Mouse (Mus musculus) embryonic facial prominence, embryonic 14.5 days (tissue): ENCODE results near the gene Ttll13. TPM values are rescaled to one million over a fixed set of nuclear protein-coding genes. Genes with fewer than 3 reads are reported as not detected.

Source experiments
- ATAC-seq: fragments of 200-750 bp; cut with Nextera tagmentation; 2 replicates; pipeline ENCODE4 v1.8.0; 2017; ENCODE audit warnings: low read depth, moderate number of reproducible peaks, moderate TSS enrichment
- DNase-seq: peaks from one replicate; pipeline ENCODE4 v3.0.0-alpha.2; 2015; ENCODE audit warnings: low spot score
- H3K27ac ChIP-seq: fragments of 300-500 bp; sonication (generic); replicated peaks from 2 replicates; pipeline ENCODE4 v1.5.1; 2014; ENCODE audit warnings: low read depth, mild to moderate bottlenecking, low read length, moderate library complexity
- H3K27me3 ChIP-seq: fragments of 300-500 bp; sonication (generic); replicated peaks from 2 replicates; pipeline ENCODE4 v1.6.1; 2014; ENCODE audit warnings: low read length; ENCODE audit not compliant: control insufficient read depth, insufficient read depth
- H3K36me3 ChIP-seq: fragments of 300-500 bp; sonication (generic); 2 replicates; pipeline ENCODE4 v1.6.1; 2014; ENCODE audit warnings: low read length, mixed read lengths; ENCODE audit not compliant: control insufficient read depth, insufficient read depth
- H3K4me1 ChIP-seq: fragments of 300-500 bp; sonication (generic); 2 replicates; pipeline ENCODE4 v1.6.1; 2014; ENCODE audit warnings: antibody characterized with exemption, low read length; ENCODE audit not compliant: control insufficient read depth, insufficient read depth
- H3K4me2 ChIP-seq: fragments of 300-500 bp; sonication (generic); 2 replicates; pipeline ENCODE4 v1.6.1; 2014; ENCODE audit warnings: low read depth, mild to moderate bottlenecking, low read length, moderate library complexity, mixed read lengths
- H3K4me3 ChIP-seq: fragments of 300-500 bp; sonication (generic); 2 replicates; pipeline ENCODE4 v1.5.1; 2014; ENCODE audit warnings: low read depth, mild to moderate bottlenecking, low read length
- H3K9ac ChIP-seq: fragments of 300-500 bp; sonication (generic); 2 replicates; pipeline ENCODE4 v1.6.1; 2014; ENCODE audit warnings: low read depth, mild to moderate bottlenecking, low read length, moderate library complexity, mixed read lengths
- H3K9me3 ChIP-seq: fragments of 300-500 bp; sonication (generic); 2 replicates; pipeline ENCODE4 v1.6.1; 2016; ENCODE audit warnings: low read length; ENCODE audit not compliant: control insufficient read depth
- WGBS: fragments of 180-500 bp; shearing (Covaris S2); extraction: QIAGEN DNeasy Blood & Tissue Kit; methylation state at CpG from one replicate; pipeline ENCODE4 v1.1.7; 2014; 5-methylcytosine and 5-hydroxymethylcytosine counted together
- polyA plus RNA-seq: library from polyadenylated mRNA; unstranded; fragments of >200 nt; fragmentation: Nextera tagmentation; extraction: Ambion mirVana; gene quantifications from 2 replicates; pipeline ENCODE4 v1.2.1, GENCODE M21; 2014

Gene Ttll13
- polyA plus RNA-seq, 1 experiment from 2014 or later: 0.79 TPM

DNA sequence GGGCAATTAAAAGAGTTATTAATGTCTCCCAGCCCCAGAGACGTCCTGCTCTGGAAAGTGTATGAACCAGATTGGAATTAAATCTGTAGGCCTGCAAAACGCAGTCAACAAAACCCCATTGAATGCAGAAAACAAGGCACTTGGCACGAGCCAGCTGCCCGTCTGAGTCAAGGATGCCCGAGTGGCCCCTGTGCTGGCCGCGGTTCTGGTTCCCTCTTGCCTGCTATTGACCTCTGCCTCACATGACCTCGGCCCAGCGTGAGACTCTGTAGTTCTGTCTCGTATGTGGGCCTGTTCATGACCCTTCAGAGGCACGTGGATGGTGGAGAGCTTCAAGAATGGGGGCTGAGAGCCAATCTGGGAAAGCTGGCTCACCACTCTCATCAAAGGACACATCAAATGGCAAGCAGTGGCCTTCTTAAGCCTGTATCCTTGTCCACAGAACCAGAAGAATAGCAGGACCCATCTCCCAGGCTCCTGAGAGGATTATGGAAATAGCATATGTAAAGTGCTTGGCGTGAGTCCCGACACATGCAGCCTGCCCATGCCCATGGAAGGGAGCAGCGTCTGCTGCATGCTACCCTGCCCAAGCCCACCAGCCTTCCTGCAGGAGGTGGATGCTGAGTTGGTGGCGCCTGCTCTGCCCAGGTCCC lies 44.2 kb upstream of the Ttll13 start:
- Histone ChIP-seq H3K9ac (no peak overlapping the region), H3K4me3 (no peak overlapping the region), H3K36me3 (no peaks in the 10 kb centered on the region), H3K9me3 (no peaks in the 10 kb centered on the region), H3K27ac (no peak overlapping the region), H3K4me1 (peaks cover 26% of the 10 kb centered on the region), H3K27me3 (no peaks in the 10 kb centered on the region), H3K4me2 (no peak overlapping the region)
- DNase-seq: no peak
- WGBS: 82% methylated on average over 15 of the region's 15 CpGs
- ATAC-seq: no peak

DNA sequence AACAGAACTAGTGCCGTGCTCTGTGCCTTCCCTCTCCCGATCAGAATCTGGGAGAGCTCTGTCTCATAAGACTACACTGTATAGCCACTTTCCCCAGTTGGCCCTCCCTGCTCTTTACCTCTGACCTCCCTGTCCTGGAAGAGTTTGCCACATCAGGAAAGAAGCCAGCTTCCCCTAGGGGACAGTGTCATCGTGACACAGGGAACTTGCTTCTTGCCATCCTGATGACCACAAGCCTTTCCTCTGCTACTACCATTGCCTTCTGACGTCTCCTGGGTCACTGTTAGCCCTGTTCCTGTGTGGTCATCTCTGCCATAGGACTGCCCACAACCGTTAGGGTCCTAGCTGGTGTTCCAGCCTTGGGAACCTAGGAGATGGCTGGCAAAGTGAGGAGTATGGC lies 43.2 kb upstream of the Ttll13 start:
- DNase-seq: no peak
- H3K4me3 ChIP-seq: no peak overlapping the region
- H3K36me3 ChIP-seq: no peaks in the 10 kb centered on the region
- no peak overlapping the region for H3K4me2 ChIP-seq
- no peaks in the 10 kb centered on the region for H3K27me3 ChIP-seq
- no peak for ATAC-seq
- no peak overlapping the region for H3K9ac ChIP-seq
- peaks cover 24% of the 10 kb centered on the region for H3K4me1 ChIP-seq
- 84% methylated on average over 5 of the region's 5 CpGs for WGBS
- H3K9me3 ChIP-seq: no peaks in the 10 kb centered on the region
- no peak overlapping the region for H3K27ac ChIP-seq

DNA sequence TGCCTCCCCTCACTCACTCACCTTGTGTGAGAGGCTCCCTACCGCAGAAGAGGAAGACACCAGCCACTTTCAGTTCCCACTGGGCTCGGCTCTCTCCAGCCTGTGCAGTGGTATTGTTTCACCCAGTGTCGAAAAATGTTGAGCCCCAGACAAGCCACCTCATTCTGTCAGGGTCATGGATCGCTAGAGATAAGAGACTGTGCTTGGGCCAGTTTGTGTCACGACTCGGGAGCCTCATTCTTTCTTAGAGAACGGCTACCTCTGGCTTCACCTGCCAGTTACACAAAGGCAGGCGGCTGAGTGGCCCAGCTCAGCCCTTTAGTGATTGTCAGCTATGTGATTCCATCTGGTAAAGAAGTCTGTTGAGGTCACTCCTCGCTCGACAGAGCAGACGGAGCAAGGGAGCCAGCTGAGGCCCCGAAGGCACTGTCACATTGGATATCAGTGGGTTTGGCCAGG lies 42.5 kb upstream of the Ttll13 start:
- DNase-seq: no peak
- no peak overlapping the region for H3K27ac ChIP-seq
- H3K4me2 ChIP-seq: no peak overlapping the region
- H3K36me3 ChIP-seq: no peaks in the 10 kb centered on the region
- no peaks in the 10 kb centered on the region for H3K27me3 ChIP-seq
- 56% methylated on average over 12 of the region's 12 CpGs for WGBS
- ATAC-seq: no peak
- no peak overlapping the region for H3K9ac ChIP-seq
- peaks cover 25% of the 10 kb centered on the region for H3K4me1 ChIP-seq
- no peak overlapping the region for H3K4me3 ChIP-seq
- H3K9me3 ChIP-seq: no peaks in the 10 kb centered on the region

DNA sequence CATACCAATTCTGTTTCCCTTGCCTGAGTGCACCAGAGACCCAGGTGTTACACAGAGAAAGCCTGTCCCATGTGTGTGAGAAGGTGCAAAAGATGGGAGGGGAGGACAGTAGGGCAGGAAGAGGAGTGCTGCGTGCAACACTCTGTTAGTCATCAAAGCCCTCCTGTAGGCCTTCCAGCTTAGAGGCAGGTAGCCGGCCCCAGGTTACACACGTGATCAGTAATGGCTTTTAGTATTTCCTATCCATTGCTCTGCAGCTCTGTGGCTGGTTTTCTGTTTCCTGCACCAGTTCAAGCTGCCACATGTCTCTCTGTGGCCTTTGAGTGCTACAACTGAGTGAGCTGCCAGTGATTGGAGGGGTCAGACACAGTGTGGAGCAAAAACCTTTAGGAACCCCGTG lies 41.8 kb upstream of the Ttll13 start:
- no peaks in the 10 kb centered on the region for H3K9me3 ChIP-seq
- no peaks in the 10 kb centered on the region for H3K36me3 ChIP-seq
- WGBS: 74% methylated on average over 4 of the region's 4 CpGs
- ATAC-seq (no peak), DNase-seq (no peak)
- no peak overlapping the region for H3K4me3 ChIP-seq
- peaks cover 31% of the 10 kb centered on the region for H3K4me1 ChIP-seq
- H3K9ac ChIP-seq: no peak overlapping the region
- no peak overlapping the region for H3K27ac ChIP-seq
- no peak overlapping the region for H3K4me2 ChIP-seq
- H3K27me3 ChIP-seq: no peaks in the 10 kb centered on the region

DNA sequence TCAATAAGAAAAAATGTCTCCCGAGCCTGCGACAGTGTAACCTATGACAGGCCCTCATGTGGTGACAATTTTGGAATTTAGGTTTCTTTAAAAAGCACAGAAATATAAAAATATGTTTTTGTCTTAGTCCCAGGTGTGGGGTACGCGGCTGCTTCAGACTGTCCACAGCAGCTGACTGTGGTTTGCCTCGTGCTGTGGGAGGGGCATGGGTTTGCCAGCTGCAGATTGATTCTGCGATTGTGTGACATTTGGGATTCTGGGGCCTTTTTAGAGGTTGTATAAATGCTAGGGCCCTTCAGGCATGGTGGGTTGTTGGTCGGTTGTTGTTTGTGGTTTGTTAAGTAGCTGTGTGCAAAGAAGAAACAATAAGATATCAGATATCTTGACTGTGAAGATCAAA lies 41.2 kb upstream of the Ttll13 start:
- 55% methylated on average over 7 of the region's 7 CpGs for WGBS

DNA sequence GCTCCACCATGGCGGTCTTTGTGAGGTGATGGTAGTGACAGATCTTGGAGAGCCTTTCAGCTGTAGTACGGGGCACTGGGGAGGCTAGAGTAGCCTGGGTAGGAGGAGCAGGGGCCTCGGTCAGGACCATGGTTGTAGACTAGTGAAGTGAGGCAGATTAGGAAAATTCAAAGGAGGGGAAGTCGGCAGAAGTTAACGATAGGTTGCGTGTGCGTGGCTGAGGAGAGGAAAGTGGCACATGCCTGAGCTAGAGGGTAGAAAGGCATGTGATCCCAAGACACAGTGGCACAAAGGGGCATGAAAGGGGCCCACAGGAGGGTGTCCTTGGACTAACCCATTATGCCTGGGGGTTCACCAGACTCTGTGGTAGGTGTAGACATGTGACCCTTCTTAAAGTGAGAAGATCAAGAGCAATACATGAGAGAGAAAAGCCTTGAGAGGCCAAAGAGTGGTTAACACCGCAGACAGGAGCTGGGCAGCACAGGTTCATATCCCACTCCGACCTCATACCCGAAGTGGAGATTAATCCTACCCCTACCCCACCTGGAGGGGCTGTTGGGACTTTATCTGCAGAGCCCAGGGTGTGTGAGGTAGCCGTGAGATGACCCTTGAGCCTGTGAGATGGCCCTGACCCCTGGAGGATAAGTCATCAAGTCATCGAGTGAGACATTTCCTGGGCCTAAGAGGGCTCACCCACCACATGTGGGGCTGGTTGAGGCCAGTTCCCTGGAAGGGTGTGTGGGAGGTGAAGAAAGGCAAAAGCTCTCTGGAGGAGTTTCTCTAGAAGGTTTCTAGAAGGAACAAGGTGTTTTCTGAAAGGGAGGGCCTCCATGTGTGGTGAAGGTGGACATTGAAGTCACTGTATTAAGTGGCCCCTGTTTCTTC lies 40.2 kb upstream of the Ttll13 start:
- Histone ChIP-seq H3K9me3 (no peaks in the 10 kb centered on the region), H3K4me3 (no peak overlapping the region), H3K36me3 (no peaks in the 10 kb centered on the region), H3K4me1 (peaks cover 25% of the 10 kb centered on the region), H3K9ac (no peak overlapping the region), H3K27me3 (no peaks in the 10 kb centered on the region), H3K27ac (no peak overlapping the region), H3K4me2 (no peak overlapping the region)
- no peak for ATAC-seq
- no peak for DNase-seq
- WGBS: 86% methylated on average over 12 of the region's 12 CpGs

More for the DNA sequence above, 41.2 kb upstream of the Ttll13 start:
- peaks cover 30% of the 10 kb centered on the region for H3K4me1 ChIP-seq
- DNase-seq: no peak
- no peaks in the 10 kb centered on the region for H3K36me3 ChIP-seq
- H3K4me2 ChIP-seq: no peak overlapping the region
- H3K4me3 ChIP-seq: no peak overlapping the region
- H3K27me3 ChIP-seq: no peaks in the 10 kb centered on the region
- H3K27ac ChIP-seq: no peak overlapping the region
- H3K9ac ChIP-seq: no peak overlapping the region
- no peaks in the 10 kb centered on the region for H3K9me3 ChIP-seq
- no peak for ATAC-seq

DNA sequence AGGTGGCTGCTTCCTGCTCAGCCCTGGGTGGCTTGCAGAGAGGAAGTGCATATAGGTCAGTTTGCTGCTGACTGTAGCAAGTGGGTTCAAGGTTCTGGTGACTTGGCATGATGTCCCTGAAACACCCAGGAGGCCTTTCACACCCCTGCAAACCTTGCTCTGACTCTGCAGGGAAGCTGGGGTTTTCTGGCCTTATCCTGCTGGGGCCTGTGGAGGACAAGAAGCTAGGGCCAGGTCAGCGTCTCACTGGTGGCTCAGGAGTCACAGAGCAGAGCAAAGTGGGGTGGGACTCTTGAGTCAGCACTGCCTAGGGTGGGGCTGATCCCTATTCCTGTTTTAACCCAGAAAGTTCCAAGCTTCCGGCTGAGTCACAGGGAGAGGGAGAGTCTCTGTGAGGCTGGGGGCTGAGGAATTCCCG lies 38.9 kb upstream of the Ttll13 start:
- DNase-seq (no peak), ATAC-seq (0 out of 2 replicates have a peak, but pooled peaks have one; percentile 2)
- H3K4me3 ChIP-seq: no peak overlapping the region
- H3K4me2 ChIP-seq: peak overlapping the region; percentile 10; the same call in 1 of the 2 replicates
- no peaks in the 10 kb centered on the region for H3K9me3 ChIP-seq
- H3K27ac ChIP-seq: peak overlapping the region; percentile 74
- H3K27me3 ChIP-seq: no peaks in the 10 kb centered on the region
- peaks cover 23% of the 10 kb centered on the region for H3K4me1 ChIP-seq
- 56% methylated on average over 3 of the region's 3 CpGs for WGBS
- H3K9ac ChIP-seq: 0 out of 2 replicates have a peak overlapping the region, but pooled peaks have one; percentile 7
- H3K36me3 ChIP-seq: no peaks in the 10 kb centered on the region

DNA sequence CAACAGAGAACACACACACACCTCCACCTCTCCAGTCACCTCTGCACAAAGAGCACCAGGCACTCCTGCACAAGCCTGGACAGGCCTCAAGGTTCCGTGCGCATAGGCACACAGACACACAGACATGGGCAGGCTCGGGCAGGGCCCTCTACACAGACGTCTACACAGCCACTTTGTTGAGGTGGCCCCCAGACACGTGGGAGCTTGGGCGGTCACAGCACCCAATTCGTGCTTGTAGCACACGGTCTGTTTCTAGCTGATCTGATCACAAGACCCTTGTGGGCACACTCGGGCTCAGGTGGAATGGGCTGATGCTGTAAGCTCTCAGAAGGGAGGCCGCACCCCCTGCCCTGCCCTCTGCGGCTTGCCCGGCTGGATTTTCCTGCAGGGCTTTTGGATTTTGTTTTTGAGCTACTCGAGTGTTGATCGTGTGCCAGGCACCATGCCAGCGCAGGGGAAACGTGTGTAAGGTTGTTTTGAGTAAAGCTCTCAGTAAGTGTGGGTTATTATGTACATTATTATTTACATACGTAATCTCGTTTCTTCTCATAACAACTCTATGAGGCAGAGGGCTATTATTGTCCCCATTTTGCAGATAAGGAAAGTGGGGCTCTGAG lies 38.0 kb upstream of the Ttll13 start:
- H3K4me1 ChIP-seq: peaks cover 23% of the 10 kb centered on the region
- 0 out of 2 replicates have a peak, but pooled peaks cover 6% of the 10 kb centered on the region for H3K36me3 ChIP-seq
- no peaks in the 10 kb centered on the region for H3K27me3 ChIP-seq
- H3K4me2 ChIP-seq: no peak overlapping the region
- ATAC-seq (peak; percentile 91), DNase-seq (peak; percentile 77)
- no peak overlapping the region for H3K9ac ChIP-seq
- peak overlapping the region; percentile 74 for H3K27ac ChIP-seq
- H3K4me3 ChIP-seq: no peak overlapping the region
- no peaks in the 10 kb centered on the region for H3K9me3 ChIP-seq
- WGBS: 69% methylated on average over 18 of the region's 18 CpGs
